Mouse (Mus musculus) stomach, postnatal 0 days (tissue): ENCODE measurements around the gene Slc46a1. TPM values are rescaled to one million over a fixed set of nuclear protein-coding genes. Genes with fewer than 3 reads are reported as not detected.

ENCODE experiments used
- ATAC-seq: fragments of 200-750 bp; cut with Nextera tagmentation; 2 replicates; pipeline ENCODE4 v1.8.0; 2017; ENCODE audit not compliant: low FRiP score, low TSS enrichment
- DNase-seq: peaks from one replicate; pipeline ENCODE4 v3.0.0-alpha.2; 2016; ENCODE audit warnings: low spot score
- H3K27ac ChIP-seq: fragments of 300-500 bp; sonication (generic); replicated peaks from 2 replicates; pipeline ENCODE4 v1.5.1; 2014; ENCODE audit warnings: mild to moderate bottlenecking, control low read depth
- H3K27me3 ChIP-seq: fragments of 300-500 bp; sonication (generic); 2 replicates; pipeline ENCODE4 v1.6.1; 2014; ENCODE audit warnings: low read length; ENCODE audit not compliant: control insufficient read depth, insufficient read depth
- H3K36me3 ChIP-seq: fragments of 300-500 bp; sonication (generic); 2 replicates; pipeline ENCODE4 v1.6.1; 2014; ENCODE audit warnings: low read length, mixed read lengths; ENCODE audit not compliant: control insufficient read depth, insufficient read depth
- H3K4me1 ChIP-seq: fragments of 300-500 bp; sonication (generic); replicated peaks from 2 replicates; pipeline ENCODE4 v1.6.1; 2014; ENCODE audit warnings: antibody characterized with exemption; ENCODE audit not compliant: control insufficient read depth, insufficient read depth
- H3K4me2 ChIP-seq: fragments of 300-500 bp; sonication (generic); replicated peaks from 2 replicates; pipeline ENCODE4 v1.6.1; 2014; ENCODE audit warnings: low read depth, mild to moderate bottlenecking, control low read depth, moderate library complexity
- H3K4me3 ChIP-seq: fragments of 300-500 bp; sonication (generic); 2 replicates; pipeline ENCODE4 v1.5.1; 2014; ENCODE audit warnings: low read depth, low read length, control low read depth
- H3K9ac ChIP-seq: fragments of 300-500 bp; sonication (generic); 2 replicates; pipeline ENCODE4 v1.6.1; 2014; ENCODE audit warnings: mild to moderate bottlenecking, low read length, control low read depth, mixed read lengths
- H3K9me3 ChIP-seq: fragments of 300-500 bp; sonication (generic); 2 replicates; pipeline ENCODE4 v1.6.1; 2016; ENCODE audit warnings: low read length; ENCODE audit not compliant: control insufficient read depth
- CTCF ChIP-seq: IDR thresholded peaks from 2 replicates; pipeline ENCODE4 v1.5.1; 2016; ENCODE audit warnings: antibody characterized with exemption, low read depth, mild to moderate bottlenecking, moderate library complexity
- EP300 ChIP-seq: optimal IDR thresholded peaks from 2 replicates; pipeline ENCODE3; 2016; ENCODE audit warnings: antibody characterized with exemption
- WGBS: fragments of 180-500 bp; shearing (Covaris S2); extraction: QIAGEN DNeasy Blood & Tissue Kit; methylation state at CpG from one replicate; pipeline ENCODE4 v1.1.7; 2014; 5-methylcytosine and 5-hydroxymethylcytosine counted together
- polyA plus RNA-seq: library from polyadenylated mRNA; unstranded; fragments of >200 nt; fragmentation: Nextera tagmentation; extraction: Ambion mirVana; gene quantifications from 2 replicates; pipeline ENCODE4 v1.2.1, GENCODE M21; 2015

The Slc46a1 gene
- polyA plus RNA-seq: 16.4 and 16.9 TPM in 2 replicates

- peak within 1 kb of the TSS; percentile 75 for H3K9ac ChIP-seq
- no peaks in the 10 kb centered on the region for H3K9me3 ChIP-seq
- no peaks in the 10 kb centered on the region for H3K27me3 ChIP-seq
- ATAC-seq (peak; percentile 90), DNase-seq (peak; percentile 87)
- TF ChIP-seq EP300: no peak
- no peak for TF ChIP-seq CTCF
- H3K36me3 ChIP-seq: no peaks in the 10 kb centered on the region
- H3K27ac ChIP-seq: peak within 1 kb of the TSS; percentile 91
- 1% methylated on average over 41 of the region's 41 CpGs for WGBS
- H3K4me3 ChIP-seq: peak within 1 kb of the TSS; percentile 73
- no peaks in the 10 kb centered on the region for H3K4me1 ChIP-seq
- H3K4me2 ChIP-seq: peak within 1 kb of the TSS; percentile 92
Measured at GRCm38 (mm10) chr11:78465568-78466180, at the start of gene Slc46a1. TSS of gene Slc46a1 (plus strand) at chr11:78465697.

- Histone ChIP-seq H3K27me3 (no peaks in the 10 kb centered on the region), H3K4me3 (no peak overlapping the region), H3K4me2 (no peak overlapping the region), H3K4me1 (no peaks in the 10 kb centered on the region), H3K9me3 (no peaks in the 10 kb centered on the region), H3K27ac (no peak overlapping the region), H3K9ac (no peak overlapping the region), H3K36me3 (no peaks in the 10 kb centered on the region)
- no peak for DNase-seq
- ATAC-seq: no peak
- 74% methylated on average over 6 of the region's 6 CpGs for WGBS
- TF ChIP-seq CTCF (no peak), EP300 (no peak)
Measured at GRCm38 (mm10) chr11:78416854-78417253, 48.6 kb upstream of the Slc46a1 start.

- Histone ChIP-seq H3K27me3 (no peaks in the 10 kb centered on the region), H3K9ac (no peak overlapping the region), H3K36me3 (no peaks in the 10 kb centered on the region), H3K27ac (no peak overlapping the region), H3K4me1 (no peaks in the 10 kb centered on the region), H3K9me3 (no peaks in the 10 kb centered on the region), H3K4me2 (no peak overlapping the region), H3K4me3 (no peak overlapping the region)
- DNase-seq: no peak
- no peak for TF ChIP-seq EP300
- no peak for TF ChIP-seq CTCF
- no peak for ATAC-seq
- 48% methylated on average over 12 of the region's 12 CpGs for WGBS
Measured at GRCm38 (mm10) chr11:78420263-78420889, 45.1 kb upstream of the Slc46a1 start.

GRCm38 (mm10) chr11:78421201-78422009 lies 44.1 kb upstream of the Slc46a1 start:
- no peak for TF ChIP-seq CTCF
- no peak for TF ChIP-seq EP300
- Histone ChIP-seq H3K9me3 (no peaks in the 10 kb centered on the region), H3K4me3 (no peak overlapping the region), H3K36me3 (no peaks in the 10 kb centered on the region), H3K27ac (no peak overlapping the region), H3K4me1 (no peaks in the 10 kb centered on the region), H3K27me3 (no peaks in the 10 kb centered on the region), H3K9ac (no peak overlapping the region), H3K4me2 (no peak overlapping the region)
- no peak for DNase-seq
- ATAC-seq: no peak
- WGBS: 58% methylated on average over 13 of the region's 13 CpGs

GRCm38 (mm10) chr11:78422055-78422819 lies 43.3 kb upstream of the Slc46a1 start, which contains the start of gene Slc13a2:
TSS of gene Slc13a2 (minus strand) at chr11:78422217.
- H3K36me3 ChIP-seq: no peaks in the 10 kb centered on the region
- TF ChIP-seq EP300 (no peak), CTCF (peak; percentile 55)
- H3K4me3 ChIP-seq: no peak within 1 kb of the TSS
- peak within 1 kb of the TSS; percentile 24; the same call in 1 of the 2 replicates for H3K27ac ChIP-seq
- no peak within 1 kb of the TSS for H3K9ac ChIP-seq
- DNase-seq (peak; percentile 51), ATAC-seq (peak; percentile 46)
- WGBS: 27% methylated on average over 13 of the region's 13 CpGs
- H3K9me3 ChIP-seq: no peaks in the 10 kb centered on the region
- H3K4me2 ChIP-seq: no peak within 1 kb of the TSS
- no peaks in the 10 kb centered on the region for H3K27me3 ChIP-seq
- no peaks in the 10 kb centered on the region for H3K4me1 ChIP-seq
